Mouse (Mus musculus): Measurements from ENCODE around the gene Iqcf5.

Gene Iqcf5

GRCm38 (mm10) chr9:106514273-106514672 is at the start of gene Iqcf5:
TSS of gene Iqcf5 (plus strand) at chr9:106514573.
- DNase-seq (ENCODE audit: low spot score), result no peak

GRCm38 (mm10) chr9:106464751-106465541 is 49.4 kb upstream of the Iqcf5 start:
- no peak for DNase-seq (ENCODE audit: low spot score)

DNA sequence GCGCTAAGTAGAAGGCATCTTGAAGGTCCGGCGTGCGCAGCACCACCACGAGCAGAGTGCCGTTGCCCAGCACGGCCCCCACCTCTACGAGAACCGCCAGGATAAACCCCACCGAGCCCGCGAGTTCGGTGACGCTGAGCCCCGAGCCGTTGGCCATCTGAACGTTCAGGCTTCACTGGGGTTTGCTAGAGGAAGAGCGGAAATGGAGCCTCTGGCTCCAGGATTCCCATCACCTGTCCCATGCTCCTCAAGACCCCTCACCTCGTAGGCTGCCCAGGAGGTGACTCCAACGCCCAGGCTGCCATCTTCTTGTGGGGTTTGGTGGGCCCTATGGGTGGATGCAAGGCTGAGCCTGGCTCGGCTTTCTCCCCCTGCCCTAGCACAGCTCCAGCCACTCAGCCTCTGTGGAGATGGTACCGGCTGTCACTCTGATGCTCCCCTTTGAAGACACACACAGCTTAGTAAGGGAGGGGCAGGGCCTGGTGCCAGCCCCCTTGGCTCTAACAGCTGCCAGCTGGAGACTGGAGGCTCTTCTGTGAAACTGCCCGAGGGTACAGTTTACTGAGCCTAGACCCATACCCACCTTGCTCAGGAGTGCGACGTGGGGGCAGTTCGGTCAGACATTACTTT is 48.7 kb upstream of the Iqcf5 start, which contains the start of gene Gpr62:
Gene Gpr62, minus strand, starts transcription at position 368 of the 630 bp plus-strand sequence.
- DNase-seq (ENCODE audit: low spot score), result no peak

DNA sequence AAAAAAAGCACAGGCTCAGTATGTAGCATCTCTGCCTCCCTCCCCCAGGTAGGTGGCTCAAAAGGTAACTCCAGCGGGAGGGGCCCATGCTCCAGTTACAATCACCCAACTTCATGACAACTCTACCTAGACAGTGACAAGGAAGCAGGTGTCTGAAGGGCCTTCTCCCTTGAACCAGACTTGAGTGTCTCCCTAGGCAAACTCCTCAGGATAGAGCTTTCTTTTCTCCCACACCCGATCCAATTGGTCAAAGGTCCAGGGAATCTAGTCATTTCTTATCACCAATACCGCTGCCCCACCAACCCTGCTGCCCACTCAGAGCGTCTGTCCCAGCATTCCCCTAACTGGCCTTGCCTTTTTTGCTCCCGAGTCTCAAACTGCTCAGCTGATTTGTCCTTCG is 47.7 kb upstream of the Iqcf5 start:
- no peak for DNase-seq (ENCODE audit: low spot score)

DNA sequence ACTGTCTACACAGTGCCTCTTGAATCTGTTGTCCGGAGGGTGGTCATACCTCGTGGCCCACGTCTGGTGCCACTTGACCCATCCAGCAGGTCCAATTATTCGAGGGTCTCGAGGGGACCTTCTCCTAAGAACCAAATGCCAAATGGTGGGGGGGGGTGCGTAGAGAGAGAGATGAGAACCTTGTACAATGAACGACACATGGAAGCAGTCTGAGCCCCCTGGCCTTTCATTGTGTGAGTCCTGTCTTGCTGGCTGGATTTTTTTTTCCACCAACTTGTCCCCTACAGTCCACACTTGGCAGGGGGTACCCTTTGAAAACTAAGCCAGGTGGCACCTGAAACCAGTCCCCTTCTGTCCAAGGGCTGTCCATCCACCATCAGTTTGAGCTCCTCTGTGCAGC is 46.6 kb upstream of the Iqcf5 start:
- DNase-seq (ENCODE audit: low spot score), result no peak

DNA sequence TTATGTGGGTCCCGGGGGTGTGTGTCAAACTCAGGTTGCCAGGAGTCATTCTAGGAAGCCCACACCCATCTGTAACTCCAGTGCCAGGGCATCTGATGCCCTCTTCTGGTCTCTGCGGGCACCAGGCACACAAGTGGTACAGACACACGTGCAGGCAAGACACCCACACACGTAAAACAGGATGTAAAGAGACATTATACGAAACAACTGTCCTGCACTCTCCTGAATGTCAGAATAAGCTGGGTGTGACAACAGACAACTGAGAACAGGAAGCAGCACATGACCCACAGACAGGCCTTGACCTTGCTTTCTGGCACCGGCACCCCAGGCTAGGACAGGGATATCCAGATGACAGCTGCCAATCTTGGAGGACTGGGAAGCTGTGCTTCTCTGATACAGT is 45.1 kb upstream of the Iqcf5 start:
- no peak for DNase-seq (ENCODE audit: low spot score)

GRCm38 (mm10) chr9:106469776-106470175 is 44.6 kb upstream of the Iqcf5 start:
- DNase-seq (ENCODE audit: low spot score), result no peak

GRCm38 (mm10) chr9:106470991-106471750 is 43.2 kb upstream of the Iqcf5 start:
- no peak for DNase-seq (ENCODE audit: low spot score)

- DNase-seq (ENCODE audit: low spot score), result no peak
These were observed 42.5 kb upstream of the Iqcf5 start for GRCm38 (mm10) chr9:106471892-106472291.

- no peak for DNase-seq (ENCODE audit: low spot score)
These were observed 42.1 kb upstream of the Iqcf5 start for GRCm38 (mm10) chr9:106472321-106472720.

DNA sequence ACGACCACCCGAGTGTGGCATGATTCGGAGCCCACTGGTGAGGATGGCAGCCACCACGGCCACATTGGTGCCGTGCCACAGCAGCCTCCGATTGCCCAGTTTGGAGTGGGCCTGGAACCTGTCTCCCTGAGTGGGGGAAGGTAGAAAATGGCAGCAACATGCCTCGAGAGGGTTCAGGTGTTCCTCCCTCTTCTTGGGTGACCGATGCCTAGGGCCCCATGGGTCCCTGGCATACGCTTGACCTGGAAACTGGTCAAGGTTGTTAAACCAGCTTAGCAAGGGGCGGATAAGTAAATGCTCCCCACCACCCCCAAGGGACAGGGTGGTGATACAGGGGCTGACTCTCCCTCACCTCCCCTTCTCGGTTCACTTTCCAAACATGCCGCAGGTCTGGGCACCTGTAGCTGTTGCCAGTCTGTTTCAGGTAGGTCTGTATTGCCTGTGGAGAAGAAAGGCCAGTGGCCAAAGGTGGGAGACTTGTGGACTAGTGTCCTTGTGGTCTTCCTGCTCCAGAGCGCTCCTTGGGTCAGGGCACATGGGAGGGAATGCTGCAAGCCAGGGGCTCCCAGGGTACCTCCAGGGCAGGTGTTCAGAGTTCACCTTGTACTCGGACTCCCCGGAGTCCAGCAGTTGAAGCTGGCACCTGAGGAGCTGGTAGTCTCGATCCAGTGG is 41.2 kb upstream of the Iqcf5 start:
- DNase-seq (ENCODE audit: low spot score), result peak; percentile 8

DNA sequence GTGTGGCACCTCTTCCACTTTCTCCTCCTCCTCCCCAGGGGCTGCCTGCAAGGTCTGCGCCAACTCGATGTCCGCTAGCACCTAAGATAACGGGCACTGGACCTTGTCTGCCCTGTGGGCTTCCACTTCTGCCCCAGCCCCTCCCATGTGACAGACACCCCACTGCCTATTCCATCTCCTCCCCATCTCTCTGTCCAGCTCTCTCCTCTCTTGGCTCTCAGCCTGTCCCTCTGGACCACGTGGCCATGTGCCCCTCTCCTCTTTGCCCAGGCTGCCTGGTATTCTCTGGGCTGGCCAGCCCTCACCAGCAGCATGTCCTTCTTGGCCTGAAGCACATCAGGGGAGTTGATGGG is 40.6 kb upstream of the Iqcf5 start:
- peak; percentile 9 for DNase-seq (ENCODE audit: low spot score)

DNA sequence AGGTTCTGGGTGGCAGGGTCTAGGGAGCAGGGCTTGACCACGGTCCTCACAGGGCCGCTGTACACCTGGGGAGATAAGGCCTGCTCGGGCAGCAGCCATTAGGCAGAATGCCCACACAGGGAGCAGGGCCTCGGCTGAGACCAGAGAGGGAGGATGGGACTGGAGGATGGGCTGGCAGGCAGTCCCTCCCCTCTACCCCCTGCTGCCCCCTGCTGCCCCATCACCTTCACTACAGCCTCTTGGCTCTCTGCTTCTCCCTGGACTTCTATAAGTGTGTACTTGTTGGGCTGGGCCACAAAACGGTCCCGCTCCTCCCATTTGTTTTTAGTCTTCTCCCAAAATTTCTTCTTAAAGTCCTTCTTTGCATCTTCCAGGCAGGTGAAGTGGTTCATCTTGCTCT is 39.9 kb upstream of the Iqcf5 start:
- DNase-seq (ENCODE audit: low spot score), result peak; percentile 45

- peak; percentile 13 for DNase-seq (ENCODE audit: low spot score)
These were observed 39.3 kb upstream of the Iqcf5 start for GRCm38 (mm10) chr9:106475046-106475445.

DNA sequence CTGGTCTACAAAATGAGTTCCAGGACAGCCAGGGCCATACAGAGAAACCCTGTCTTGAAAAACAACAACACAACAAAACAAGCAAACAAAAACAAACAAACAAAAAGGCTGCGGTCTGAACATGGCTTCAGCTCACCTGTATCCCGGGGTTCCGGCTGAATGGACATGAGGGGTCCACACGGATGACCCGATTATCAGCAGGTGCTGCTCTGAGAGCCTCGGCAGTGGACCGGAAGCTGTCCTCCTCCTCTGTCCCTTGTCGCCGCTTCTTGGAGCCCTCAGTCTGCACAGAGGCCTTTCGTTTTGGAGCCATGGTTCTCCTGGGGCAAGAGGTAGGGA is 38.7 kb upstream of the Iqcf5 start, which contains the start of gene Rrp9:
Gene Rrp9, plus strand, starts transcription at position 301 of the 339 bp plus-strand sequence.
- DNase-seq (ENCODE audit: low spot score), result peak; percentile 7

GRCm38 (mm10) chr9:106476002-106476923 is 38.1 kb upstream of the Iqcf5 start:
- peak; percentile 16 for DNase-seq (ENCODE audit: low spot score)

- peak; percentile 94 for DNase-seq (ENCODE audit: low spot score)
These were observed 37.4 kb upstream of the Iqcf5 start, which contains the start of gene Parp3 for GRCm38 (mm10) chr9:106476924-106477484. TSS of gene Parp3 (minus strand) at chr9:106476949.

DNA sequence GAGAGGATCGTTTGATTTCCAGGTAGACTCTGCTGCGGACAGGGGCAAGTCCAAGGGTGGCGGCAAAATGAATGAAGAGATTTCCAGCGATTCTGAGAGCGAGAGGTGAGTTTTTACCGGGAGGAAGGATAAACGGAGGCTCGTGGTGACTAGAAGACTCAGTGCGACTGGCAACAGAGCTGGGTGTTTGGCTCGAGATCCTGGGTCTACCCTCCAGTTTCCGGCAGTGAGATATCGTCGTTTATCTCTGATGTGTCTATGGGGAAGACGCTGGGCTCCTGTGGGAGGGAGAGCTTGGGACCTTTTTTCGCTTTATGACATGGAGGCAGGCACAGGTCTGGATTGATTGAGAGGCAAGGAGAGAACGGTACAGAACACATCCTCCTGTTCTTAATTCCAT is 36.7 kb upstream of the Iqcf5 start:
- DNase-seq (ENCODE audit: low spot score), result no peak

- DNase-seq (ENCODE audit: low spot score), result peak; percentile 5
These were observed 36.3 kb upstream of the Iqcf5 start for GRCm38 (mm10) chr9:106478101-106478500.

GRCm38 (mm10) chr9:106480541-106480940 is 33.8 kb upstream of the Iqcf5 start:
- peak; percentile 7 for DNase-seq (ENCODE audit: low spot score)

- peak; percentile 4 for DNase-seq (ENCODE audit: low spot score)
These were observed 33.3 kb upstream of the Iqcf5 start for GRCm38 (mm10) chr9:106481075-106481474.

Data from urinary bladder, postnatal 10 days (tissue).